Mouse (Mus musculus): Measurements from ENCODE around the gene Bach2. TPM values are rescaled to one million over a fixed set of nuclear protein-coding genes. Genes with fewer than 3 reads are reported as not detected.

Bach2 gene
- polyA plus RNA-seq, 1 experiment from 2014 or later, result 29.9 TPM

- Histone ChIP-seq H3K4me1 (ENCODE audit: control insufficient read depth, insufficient read depth, low read length) (no peaks in the 10 kb centered on the region), H3K9me3 (ENCODE audit: control insufficient read depth, low read length) (no peaks in the 10 kb centered on the region), H3K4me3 (ENCODE audit: low read depth, low read length) (no peak overlapping the region), H3K27ac (ENCODE audit: low read depth, low read length) (no peak overlapping the region), H3K4me2 (ENCODE audit: low read depth) (no peak overlapping the region), H3K9ac (ENCODE audit: low read length) (no peak overlapping the region), H3K36me3 (ENCODE audit: control insufficient read depth, insufficient read depth, low read length) (no peaks in the 10 kb centered on the region), H3K27me3 (ENCODE audit: control insufficient read depth, insufficient read depth, low read length) (no peaks in the 10 kb centered on the region)
- ATAC-seq (ENCODE audit: insufficient read depth, low FRiP score, low TSS enrichment) (no peak), DNase-seq (ENCODE audit: low spot score) (no peak)
- 95% methylated on average over 5 of the region's 5 CpGs for WGBS
These were observed 36.2 kb upstream of the Bach2 start for GRCm38 (mm10) chr4:32202362-32202761.

GRCm38 (mm10) chr4:32204819-32205218 lies 33.8 kb upstream of the Bach2 start:
- H3K36me3 ChIP-seq (ENCODE audit: control insufficient read depth, insufficient read depth, low read length), result no peaks in the 10 kb centered on the region
- H3K27me3 ChIP-seq (ENCODE audit: control insufficient read depth, insufficient read depth, low read length), result no peaks in the 10 kb centered on the region
- ATAC-seq (ENCODE audit: insufficient read depth, low FRiP score, low TSS enrichment) (no peak), DNase-seq (ENCODE audit: low spot score) (no peak)
- H3K9me3 ChIP-seq (ENCODE audit: control insufficient read depth, low read length), result no peaks in the 10 kb centered on the region
- H3K4me2 ChIP-seq (ENCODE audit: low read depth), result no peak overlapping the region
- no peak overlapping the region for H3K9ac ChIP-seq (ENCODE audit: low read length)
- H3K27ac ChIP-seq (ENCODE audit: low read depth, low read length), result no peak overlapping the region
- WGBS, result 92% methylated on average over 4 of the region's 4 CpGs
- no peaks in the 10 kb centered on the region for H3K4me1 ChIP-seq (ENCODE audit: control insufficient read depth, insufficient read depth, low read length)
- H3K4me3 ChIP-seq (ENCODE audit: low read depth, low read length), result no peak overlapping the region

GRCm38 (mm10) chr4:32205825-32206224 lies 32.8 kb upstream of the Bach2 start:
- DNase-seq (ENCODE audit: low spot score), result no peak
- Histone ChIP-seq H3K4me2 (ENCODE audit: low read depth) (no peak overlapping the region), H3K27ac (ENCODE audit: low read depth, low read length) (no peak overlapping the region), H3K4me3 (ENCODE audit: low read depth, low read length) (no peak overlapping the region), H3K4me1 (ENCODE audit: control insufficient read depth, insufficient read depth, low read length) (no peaks in the 10 kb centered on the region), H3K27me3 (ENCODE audit: control insufficient read depth, insufficient read depth, low read length) (no peaks in the 10 kb centered on the region), H3K9ac (ENCODE audit: low read length) (no peak overlapping the region), H3K9me3 (ENCODE audit: control insufficient read depth, low read length) (no peaks in the 10 kb centered on the region), H3K36me3 (ENCODE audit: control insufficient read depth, insufficient read depth, low read length) (no peaks in the 10 kb centered on the region)
- 80% methylated on average over 2 of the region's 2 CpGs for WGBS
- no peak for ATAC-seq (ENCODE audit: insufficient read depth, low FRiP score, low TSS enrichment)

GRCm38 (mm10) chr4:32209995-32210394 lies 28.6 kb upstream of the Bach2 start:
- DNase-seq (ENCODE audit: low spot score) (no peak), ATAC-seq (ENCODE audit: insufficient read depth, low FRiP score, low TSS enrichment) (no peak)
- Histone ChIP-seq H3K36me3 (ENCODE audit: control insufficient read depth, insufficient read depth, low read length) (no peaks in the 10 kb centered on the region), H3K9me3 (ENCODE audit: control insufficient read depth, low read length) (no peaks in the 10 kb centered on the region), H3K9ac (ENCODE audit: low read length) (no peak overlapping the region), H3K27ac (ENCODE audit: low read depth, low read length) (no peak overlapping the region), H3K4me3 (ENCODE audit: low read depth, low read length) (no peak overlapping the region), H3K27me3 (ENCODE audit: control insufficient read depth, insufficient read depth, low read length) (no peaks in the 10 kb centered on the region), H3K4me2 (ENCODE audit: low read depth) (no peak overlapping the region), H3K4me1 (ENCODE audit: control insufficient read depth, insufficient read depth, low read length) (no peaks in the 10 kb centered on the region)
- WGBS, result 98% methylated on average over 2 of the region's 2 CpGs

GRCm38 (mm10) chr4:32210424-32211184 lies 28.0 kb upstream of the Bach2 start:
- Histone ChIP-seq H3K36me3 (ENCODE audit: control insufficient read depth, insufficient read depth, low read length) (no peaks in the 10 kb centered on the region), H3K4me1 (ENCODE audit: control insufficient read depth, insufficient read depth, low read length) (no peaks in the 10 kb centered on the region), H3K27me3 (ENCODE audit: control insufficient read depth, insufficient read depth, low read length) (no peaks in the 10 kb centered on the region), H3K9ac (ENCODE audit: low read length) (no peak overlapping the region), H3K27ac (ENCODE audit: low read depth, low read length) (no peak overlapping the region), H3K4me2 (ENCODE audit: low read depth) (no peak overlapping the region), H3K4me3 (ENCODE audit: low read depth, low read length) (no peak overlapping the region), H3K9me3 (ENCODE audit: control insufficient read depth, low read length) (no peaks in the 10 kb centered on the region)
- WGBS, result 73% methylated on average over 9 of the region's 9 CpGs
- DNase-seq (ENCODE audit: low spot score) (no peak), ATAC-seq (ENCODE audit: insufficient read depth, low FRiP score, low TSS enrichment) (no peak)

GRCm38 (mm10) chr4:32212593-32212992 lies 26.0 kb upstream of the Bach2 start:
- Histone ChIP-seq H3K4me2 (ENCODE audit: low read depth) (no peak overlapping the region), H3K9ac (ENCODE audit: low read length) (no peak overlapping the region), H3K27ac (ENCODE audit: low read depth, low read length) (no peak overlapping the region), H3K4me3 (ENCODE audit: low read depth, low read length) (no peak overlapping the region), H3K4me1 (ENCODE audit: control insufficient read depth, insufficient read depth, low read length) (no peaks in the 10 kb centered on the region), H3K36me3 (ENCODE audit: control insufficient read depth, insufficient read depth, low read length) (no peaks in the 10 kb centered on the region), H3K27me3 (ENCODE audit: control insufficient read depth, insufficient read depth, low read length) (no peaks in the 10 kb centered on the region), H3K9me3 (ENCODE audit: control insufficient read depth, low read length) (no peaks in the 10 kb centered on the region)
- ATAC-seq (ENCODE audit: insufficient read depth, low FRiP score, low TSS enrichment) (no peak), DNase-seq (ENCODE audit: low spot score) (no peak)

- no peaks in the 10 kb centered on the region for H3K36me3 ChIP-seq (ENCODE audit: control insufficient read depth, insufficient read depth, low read length)
- H3K9me3 ChIP-seq (ENCODE audit: control insufficient read depth, low read length), result no peaks in the 10 kb centered on the region
- no peak overlapping the region for H3K4me2 ChIP-seq (ENCODE audit: low read depth)
- H3K4me1 ChIP-seq (ENCODE audit: control insufficient read depth, insufficient read depth, low read length), result peaks cover 11% of the 10 kb centered on the region
- H3K27me3 ChIP-seq (ENCODE audit: control insufficient read depth, insufficient read depth, low read length), result no peaks in the 10 kb centered on the region
- no peak overlapping the region for H3K9ac ChIP-seq (ENCODE audit: low read length)
- ATAC-seq (ENCODE audit: insufficient read depth, low FRiP score, low TSS enrichment), result no peak
- WGBS, result 87% methylated on average over 4 of the region's 4 CpGs
- H3K4me3 ChIP-seq (ENCODE audit: low read depth, low read length), result no peak overlapping the region
- H3K27ac ChIP-seq (ENCODE audit: low read depth, low read length), result no peak overlapping the region
- DNase-seq (ENCODE audit: low spot score), result no peak
These were observed 22.1 kb upstream of the Bach2 start for GRCm38 (mm10) chr4:32216466-32216865.

GRCm38 (mm10) chr4:32217016-32217415 lies 21.6 kb upstream of the Bach2 start:
- H3K4me2 ChIP-seq (ENCODE audit: low read depth), result no peak overlapping the region
- no peak overlapping the region for H3K9ac ChIP-seq (ENCODE audit: low read length)
- no peak overlapping the region for H3K4me3 ChIP-seq (ENCODE audit: low read depth, low read length)
- H3K27me3 ChIP-seq (ENCODE audit: control insufficient read depth, insufficient read depth, low read length), result no peaks in the 10 kb centered on the region
- peaks cover 11% of the 10 kb centered on the region for H3K4me1 ChIP-seq (ENCODE audit: control insufficient read depth, insufficient read depth, low read length)
- H3K27ac ChIP-seq (ENCODE audit: low read depth, low read length), result no peak overlapping the region
- no peaks in the 10 kb centered on the region for H3K36me3 ChIP-seq (ENCODE audit: control insufficient read depth, insufficient read depth, low read length)
- DNase-seq (ENCODE audit: low spot score) (no peak), ATAC-seq (ENCODE audit: insufficient read depth, low FRiP score, low TSS enrichment) (no peak)
- 79% methylated on average over 3 of the region's 3 CpGs for WGBS
- no peaks in the 10 kb centered on the region for H3K9me3 ChIP-seq (ENCODE audit: control insufficient read depth, low read length)

- no peak overlapping the region for H3K4me3 ChIP-seq (ENCODE audit: low read depth, low read length)
- ATAC-seq (ENCODE audit: insufficient read depth, low FRiP score, low TSS enrichment), result no peak
- no peak overlapping the region for H3K27ac ChIP-seq (ENCODE audit: low read depth, low read length)
- H3K27me3 ChIP-seq (ENCODE audit: control insufficient read depth, insufficient read depth, low read length), result no peaks in the 10 kb centered on the region
- no peaks in the 10 kb centered on the region for H3K36me3 ChIP-seq (ENCODE audit: control insufficient read depth, insufficient read depth, low read length)
- DNase-seq (ENCODE audit: low spot score), result no peak
- H3K9me3 ChIP-seq (ENCODE audit: control insufficient read depth, low read length), result no peaks in the 10 kb centered on the region
- peaks cover 11% of the 10 kb centered on the region for H3K4me1 ChIP-seq (ENCODE audit: control insufficient read depth, insufficient read depth, low read length)
- no peak overlapping the region for H3K9ac ChIP-seq (ENCODE audit: low read length)
- 89% methylated on average over 12 of the region's 12 CpGs for WGBS
- H3K4me2 ChIP-seq (ENCODE audit: low read depth), result no peak overlapping the region
These were observed 21.0 kb upstream of the Bach2 start for GRCm38 (mm10) chr4:32217593-32217992.

All from neural tube, embryonic 11.5 days (tissue).